Mouse (Mus musculus) cerebellum, adult 2 months (tissue): ENCODE results near the gene Pgd. TPM values are rescaled to one million over a fixed set of nuclear protein-coding genes. Genes with fewer than 3 reads are reported as not detected.
"Not testable (repeated sequence)": the region's sequence is repeated elsewhere in the genome, so short reads cannot be mapped to it uniquely, and the experiment has no call there.

ENCODE experiments used
- DNase-seq, 2 experiments: peaks; one replicate each; pipeline ENCODE4 v3.0.0; 2021
- H3K27ac ChIP-seq: fragments of 200-500 bp; 2 replicates; pipeline ENCODE4 v1.5.1; 2012; ENCODE audit warnings: low read length, control low read depth, inconsistent platforms; ENCODE audit not compliant: insufficient read depth
- H3K27me3 ChIP-seq: fragments of 200-500 bp; 2 replicates; pipeline ENCODE4 v1.6.1; 2012; ENCODE audit warnings: inconsistent platforms, mild to moderate bottlenecking, low read length, moderate library complexity; ENCODE audit not compliant: control insufficient read depth, insufficient read depth
- H3K4me1 ChIP-seq: fragments of 200-500 bp; 2 replicates; pipeline ENCODE4 v1.6.1; 2011; ENCODE audit warnings: low read length; ENCODE audit not compliant: control insufficient read depth, insufficient read depth
- H3K4me3 ChIP-seq: fragments of 200-500 bp; replicated peaks from 2 replicates; pipeline ENCODE3; 2011; ENCODE audit warnings: mild to moderate bottlenecking, low read depth, low read length, control low read depth; ENCODE audit not compliant: insufficient read depth
- CTCF ChIP-seq: fragments of 200-500 bp; IDR thresholded peaks from 2 replicates; pipeline ENCODE4 v1.5.1; 2011; ENCODE audit warnings: low read depth, mild to moderate bottlenecking, control low read depth, low read length, moderate library complexity, borderline replicate concordance; ENCODE audit not compliant: insufficient read depth
- POLR2A ChIP-seq: fragments of 200-500 bp; IDR thresholded peaks from 2 replicates; pipeline ENCODE4 v1.6.1; 2011; ENCODE audit warnings: low read length, control low read depth, borderline replicate concordance; ENCODE audit not compliant: insufficient read depth
- WGBS: fragments of 180-500 bp; shearing (Covaris S2); methylation state at CpG from one replicate; pipeline ENCODE4 v1.1.7; 2018; 5-methylcytosine and 5-hydroxymethylcytosine counted together
- polyA plus RNA-seq: library from polyadenylated mRNA; depleted of rRNA; stranded (reverse); fragments of >200 nt; gene quantifications from 2 replicates; pipeline ENCODE4 v1.2.3, GENCODE M21; 2012; rRNA removed

Gene Pgd
- polyA plus RNA-seq, 1 experiment = 52.3 TPM

DNA sequence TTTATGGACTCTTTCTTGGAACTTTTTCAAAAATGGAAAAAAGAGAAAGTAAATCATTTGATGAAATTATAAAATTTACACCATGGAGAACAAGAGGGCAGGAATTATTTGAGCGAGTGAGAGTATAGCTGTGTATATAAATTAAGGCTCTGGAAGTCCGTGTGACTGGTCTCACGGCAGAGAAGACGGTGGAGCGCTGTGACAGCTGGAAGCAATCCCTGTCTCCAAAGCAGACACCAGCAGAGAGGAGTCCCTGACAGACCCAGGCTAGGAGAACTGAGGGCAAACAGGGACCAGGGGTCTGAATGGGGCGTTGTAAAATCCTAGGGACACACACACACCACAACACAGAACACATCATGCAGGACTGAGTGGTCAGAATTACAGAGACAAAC is 40.5 kb downstream of the Pgd start:
- TF ChIP-seq CTCF = no peak
- 75% methylated on average over 6 of the region's 6 CpGs for WGBS
- no peak for DNase-seq
- H3K4me3 ChIP-seq = no peak overlapping the region
- H3K4me1 ChIP-seq = no peaks in the 10 kb centered on the region
- H3K27me3 ChIP-seq = no peaks in the 10 kb centered on the region
- H3K27ac ChIP-seq = no peak overlapping the region

DNA sequence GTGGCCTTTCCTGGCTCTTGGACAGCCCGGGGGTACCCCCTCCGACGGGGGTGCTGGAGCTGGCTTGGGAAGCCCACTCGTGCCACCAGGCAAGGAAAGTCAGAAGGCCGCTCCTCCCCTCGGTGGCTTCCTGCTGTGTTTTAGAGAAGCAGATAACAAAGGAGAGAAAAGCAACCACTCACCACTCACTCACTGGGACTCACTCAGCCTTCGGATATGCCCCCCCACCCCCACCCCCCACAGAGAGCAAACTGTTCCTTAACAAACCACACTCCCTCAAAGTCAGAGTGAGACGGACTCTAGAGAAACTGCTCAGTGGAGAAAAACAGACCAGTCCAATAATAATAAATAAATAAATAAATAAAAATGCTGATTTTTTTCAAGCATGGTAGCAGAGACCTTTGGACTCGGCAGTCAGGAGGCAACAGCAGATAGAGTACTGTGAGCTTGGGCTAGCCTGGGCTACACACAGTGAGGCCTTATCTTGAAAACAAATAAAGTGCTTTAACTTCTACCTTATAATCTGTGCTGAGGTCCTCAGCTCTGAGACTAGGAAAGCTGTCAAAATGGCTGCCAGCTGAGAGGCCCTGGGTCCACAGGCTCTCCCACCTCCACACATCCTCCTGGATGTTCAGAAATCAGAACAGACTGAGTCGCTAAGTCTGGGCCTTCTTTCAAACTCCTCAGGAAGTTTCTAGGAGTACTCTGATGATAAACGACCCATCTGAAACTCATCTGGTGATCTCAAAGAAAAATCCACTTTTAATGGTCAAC is 41.0 kb downstream of the Pgd start:
- Histone ChIP-seq H3K27me3 (no peaks in the 10 kb centered on the region), H3K4me1 (no peaks in the 10 kb centered on the region), H3K27ac (no peak overlapping the region), H3K4me3 (no peak overlapping the region)
- no peak for DNase-seq
- 39% methylated on average over 11 of the region's 11 CpGs for WGBS
- TF ChIP-seq POLR2A = no peak
- TF ChIP-seq CTCF = no peak

DNA sequence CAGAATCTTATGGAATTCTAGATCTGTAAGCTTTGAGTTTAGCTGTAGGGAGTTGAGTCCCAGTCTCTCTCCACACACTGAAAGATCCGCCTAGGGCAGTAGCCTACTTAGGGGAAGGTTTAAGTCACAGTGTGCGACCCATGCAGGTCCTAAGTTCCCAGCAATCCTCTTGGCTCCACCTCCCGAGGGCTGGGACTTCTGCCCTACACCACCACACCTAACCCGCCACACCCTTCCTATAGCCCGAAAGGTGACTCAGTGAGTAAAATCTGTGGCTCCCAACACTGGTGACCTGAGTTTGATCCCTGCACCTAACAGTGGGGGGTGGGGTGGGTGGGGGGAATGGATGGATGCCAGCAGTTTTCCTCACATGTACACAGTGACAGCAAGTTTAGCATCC is 43.1 kb downstream of the Pgd start:
- DNase-seq = no peak
- no peak overlapping the region for H3K27ac ChIP-seq
- no peaks in the 10 kb centered on the region for H3K4me1 ChIP-seq
- no peak for TF ChIP-seq POLR2A
- 76% methylated on average over 5 of the region's 5 CpGs for WGBS
- H3K27me3 ChIP-seq = no peaks in the 10 kb centered on the region
- no peak overlapping the region for H3K4me3 ChIP-seq

GRCm38 (mm10) chr4:149119978-149120562 is 46.5 kb downstream of the Pgd start:
- H3K27me3 ChIP-seq, H3K4me1 ChIP-seq, DNase-seq, H3K4me3 ChIP-seq, H3K27ac ChIP-seq: not testable (repeated sequence)
- 84% methylated on average over 12 of the region's 12 CpGs for WGBS

DNA sequence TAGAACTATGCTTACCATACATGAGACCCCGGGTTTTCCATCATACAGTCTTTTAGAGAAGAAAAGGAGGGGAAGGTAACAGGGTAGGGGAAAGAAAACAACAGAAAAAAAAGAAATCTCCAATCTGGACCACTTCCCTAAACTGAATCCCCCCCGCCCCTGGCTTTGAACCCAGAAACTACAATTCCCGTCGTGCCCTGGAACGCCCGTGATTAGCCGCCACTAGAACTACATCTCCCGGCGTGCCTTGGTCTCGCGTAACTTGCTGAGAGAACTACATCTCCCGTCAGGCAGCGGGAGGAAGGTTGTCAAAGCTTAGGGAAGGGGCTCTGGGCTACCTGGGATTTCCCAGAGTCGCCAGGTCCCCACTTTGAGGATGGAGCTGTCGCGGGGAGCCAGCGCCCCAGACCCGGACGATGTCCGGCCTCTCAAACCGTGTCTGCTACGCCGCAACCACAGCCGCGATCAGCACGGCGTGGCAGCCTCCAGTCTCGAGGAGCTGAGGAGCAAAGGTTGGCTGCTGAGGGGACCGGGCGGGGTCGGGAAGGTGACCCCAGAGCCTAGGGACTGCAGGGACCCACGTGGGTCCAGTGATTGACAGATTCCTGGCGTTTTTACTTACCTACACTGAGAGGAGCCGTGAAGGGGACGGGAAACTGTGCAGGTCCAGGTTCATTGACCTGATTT is 62.6 kb downstream of the Pgd start, which contains the start of gene Dffa:
Gene Dffa (plus strand): TSS at position 272 of the 687 bp plus-strand sequence.
- 0 out of 2 replicates have a peak within 1 kb of the TSS, but pooled peaks have one; percentile 49 for H3K27ac ChIP-seq
- under 1% methylated on average over 35 of the region's 35 CpGs for WGBS
- peak; percentile 93 to 94 for DNase-seq

GRCm38 (mm10) chr4:149101456-149101855 is 65.1 kb downstream of the Pgd start:
- H3K4me1 ChIP-seq = peaks cover 11% of the 10 kb centered on the region
- H3K27ac ChIP-seq = no peak overlapping the region
- H3K4me3 ChIP-seq = no peak overlapping the region
- no peak for DNase-seq
- no peak for TF ChIP-seq CTCF
- no peak for TF ChIP-seq POLR2A
- H3K27me3 ChIP-seq = no peaks in the 10 kb centered on the region
- WGBS = 82% methylated on average over 3 of the region's 3 CpGs

More for the DNA sequence above, 62.6 kb downstream of the Pgd start, which contains the start of gene Dffa:
- TF ChIP-seq POLR2A = peak; percentile 73; the same call in 1 of the 2 replicates
- TF ChIP-seq CTCF = no peak
- Histone ChIP-seq H3K4me3 (peak within 1 kb of the TSS; percentile 92), H3K4me1 (peaks cover 3% of the 10 kb centered on the region; the same call in 1 of the 2 replicates), H3K27me3 (no peaks in the 10 kb centered on the region)

DNA sequence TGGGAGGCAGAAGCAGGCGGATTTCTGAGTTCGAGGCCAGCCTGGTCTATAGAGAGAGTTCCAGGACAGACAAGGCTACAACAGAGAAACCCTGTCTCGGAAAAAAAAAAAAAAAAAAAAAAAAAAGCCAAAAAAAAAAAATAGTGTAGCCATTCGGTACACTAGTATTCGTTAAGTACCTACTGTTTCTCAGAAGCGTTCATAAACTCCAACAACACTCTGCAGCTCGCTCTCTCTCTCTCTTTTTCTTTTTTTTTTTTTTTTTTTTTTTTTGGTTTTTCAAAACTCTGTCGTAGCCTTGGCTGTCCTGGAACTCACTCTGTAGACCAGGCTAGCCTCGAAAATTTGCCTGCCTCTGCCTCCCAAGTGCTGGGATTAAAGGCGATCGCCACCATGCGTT is 66.1 kb downstream of the Pgd start:
- H3K27ac ChIP-seq, H3K4me3 ChIP-seq, H3K27me3 ChIP-seq, DNase-seq: not testable (repeated sequence)
- 87% methylated on average over 12 of the region's 12 CpGs for WGBS
- peaks cover 11% of the 10 kb centered on the region for H3K4me1 ChIP-seq

Other genes with a start within 250 kb of the Pgd start
- 48.5 and 52.5 TPM in 2 replicates for gene Pex14, start 66.9 kb downstream of the Pgd start, polyA plus RNA-seq
- gene Dffa, start 62.6 kb downstream of the Pgd start, polyA plus RNA-seq = 60.3 and 72.7 TPM in 2 replicates
- gene Cort, start 40.0 kb downstream of the Pgd start, polyA plus RNA-seq = 0.17 and 0.29 TPM in 2 replicates
- gene Cenps, start 29.1 kb downstream of the Pgd start, polyA plus RNA-seq = 6.3 and 6.4 TPM in 2 replicates
- gene Kif1b, start 140.9 kb upstream of the Pgd start, polyA plus RNA-seq = 254 and 264 TPM in 2 replicates